Mouse (Mus musculus): ENCODE measurements at regions not wholly inside any gene's neighbourhood (a gene's known extent, or its start where the extent isn't known, plus 50 kb on each side); places are given as distances from the start of the nearest gene placed in this dataset.

DNA sequence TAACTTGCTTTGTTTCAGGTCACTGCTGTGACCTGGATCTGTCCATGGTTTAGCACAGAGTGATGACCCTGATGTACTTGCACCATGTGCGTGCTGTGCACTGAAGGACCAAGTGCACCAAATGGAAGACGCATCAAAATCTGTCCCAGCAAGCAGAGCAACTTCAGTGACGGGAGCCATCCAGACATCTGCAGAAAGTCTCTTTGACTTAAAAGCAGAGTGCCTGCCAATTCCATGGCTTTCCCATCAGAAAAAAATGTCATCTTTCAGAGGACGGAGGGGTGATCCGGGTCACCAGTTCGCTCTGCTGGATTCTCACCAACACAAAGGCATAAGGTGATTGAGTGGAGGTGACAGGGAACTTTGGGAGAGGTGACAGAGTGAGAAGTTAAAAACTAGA is 351.4 kb downstream of the Dhx35 start:
- DNase-seq (ENCODE audit: low spot score): no peak

DNA sequence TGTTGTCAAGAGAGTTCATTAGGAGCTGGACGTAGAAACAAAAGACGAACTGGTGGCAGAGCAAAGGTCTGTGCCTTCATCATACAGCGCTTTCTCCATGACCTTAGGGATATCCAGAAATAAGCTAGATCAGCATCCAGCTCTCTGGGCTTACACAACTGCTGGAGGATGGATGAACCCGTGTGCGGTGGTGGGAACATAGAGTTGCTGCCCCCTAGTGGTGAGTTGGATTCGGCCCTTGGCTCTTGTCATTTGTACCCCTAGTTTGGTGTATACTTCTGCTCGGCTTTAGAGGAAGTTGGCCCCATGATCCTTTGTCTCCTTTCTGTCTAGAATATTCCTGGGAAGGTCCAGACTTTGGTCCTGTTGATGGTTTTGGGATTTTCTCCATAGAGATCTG is 369.4 kb downstream of the Dhx35 start:
- DNase-seq (ENCODE audit: low spot score): peak; percentile 59

DNA sequence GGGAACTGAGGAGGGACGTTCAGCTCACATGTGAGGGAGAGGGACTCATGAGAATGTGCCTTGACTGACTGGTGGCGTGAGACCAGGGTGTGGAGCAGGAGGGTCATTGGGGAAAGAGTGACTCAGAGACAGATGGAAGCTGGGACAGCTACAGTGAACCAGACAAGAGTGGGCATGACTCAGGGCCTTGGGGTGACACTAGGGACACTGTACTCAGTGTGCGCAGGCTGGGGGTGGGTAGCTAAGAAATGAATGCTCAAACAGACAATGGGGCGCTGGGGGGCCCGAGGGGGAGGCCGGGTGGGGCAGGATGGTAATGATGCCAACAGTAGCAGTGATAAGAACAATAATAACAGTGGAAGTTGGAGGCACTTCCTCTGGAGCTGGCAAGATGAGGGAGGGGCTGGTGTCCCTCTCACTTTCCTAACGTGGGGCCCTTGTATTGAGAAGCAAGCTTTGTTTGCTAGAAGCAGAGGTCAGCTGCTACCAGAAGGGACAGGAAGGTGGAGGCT is 374.0 kb downstream of the Dhx35 start:
- DNase-seq (ENCODE audit: low spot score): peak; percentile 31

DNA sequence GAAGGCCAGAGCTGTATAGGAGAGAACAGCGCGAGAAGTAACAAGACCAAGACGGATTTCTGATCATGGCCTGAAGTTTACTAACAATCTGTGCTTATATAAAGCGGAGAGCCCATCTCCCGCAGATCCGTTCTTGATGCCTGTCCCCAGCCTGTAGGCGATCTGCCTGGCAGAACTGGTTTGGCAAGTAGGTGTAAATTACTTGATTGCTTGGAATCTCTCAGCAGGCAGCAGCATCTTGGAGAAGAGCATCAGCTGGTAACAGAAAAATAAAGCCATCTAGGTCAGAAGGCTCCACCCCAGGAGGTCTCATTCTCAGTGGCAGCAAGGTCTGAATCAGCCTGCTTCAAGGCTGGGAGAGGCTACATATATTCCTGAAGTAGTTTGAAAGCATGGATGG is 401.5 kb downstream of the Dhx35 start:
- no peak for DNase-seq (ENCODE audit: low spot score)

DNA sequence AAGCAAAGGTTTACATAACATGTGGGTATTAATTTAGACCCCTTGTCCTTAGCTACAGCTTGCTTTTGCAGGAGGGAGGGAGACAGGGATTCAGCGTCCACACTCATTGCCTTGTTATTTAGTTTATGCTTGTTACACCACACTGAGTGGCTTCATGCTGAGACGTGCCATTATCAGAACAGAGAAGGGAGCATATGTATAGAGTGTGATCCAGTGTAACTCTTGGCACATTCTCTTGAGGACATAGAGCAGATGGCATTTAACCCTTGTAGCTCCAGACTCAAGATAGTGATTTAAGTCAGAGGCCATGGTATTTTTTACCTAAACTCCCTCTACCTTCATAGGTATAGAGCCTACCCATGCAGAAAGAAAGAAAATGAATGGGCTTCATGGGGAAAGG is 437.7 kb downstream of the Dhx35 start:
- no peak for DNase-seq (ENCODE audit: low spot score)

DNA sequence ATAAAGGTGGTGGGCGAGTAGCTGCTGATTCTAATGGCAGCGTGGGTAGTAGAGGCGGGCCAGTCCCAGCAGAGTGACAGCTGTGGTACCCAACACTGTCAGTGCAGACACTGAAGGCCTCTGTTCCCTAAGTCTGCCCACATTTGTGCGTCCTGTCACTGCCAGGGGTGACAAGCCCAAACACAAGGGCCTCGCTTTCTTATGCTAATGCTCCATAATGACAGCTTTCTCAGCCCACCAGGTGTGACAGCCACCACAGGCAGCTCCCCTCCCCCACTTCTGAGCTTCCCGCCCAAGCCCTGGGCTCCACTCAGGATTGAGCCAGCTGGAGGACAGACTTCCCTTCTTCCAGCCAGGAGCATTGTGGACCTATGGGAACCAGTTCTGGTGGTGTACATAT is 440.4 kb downstream of the Dhx35 start:
- no peak for DNase-seq (ENCODE audit: low spot score)

DNA sequence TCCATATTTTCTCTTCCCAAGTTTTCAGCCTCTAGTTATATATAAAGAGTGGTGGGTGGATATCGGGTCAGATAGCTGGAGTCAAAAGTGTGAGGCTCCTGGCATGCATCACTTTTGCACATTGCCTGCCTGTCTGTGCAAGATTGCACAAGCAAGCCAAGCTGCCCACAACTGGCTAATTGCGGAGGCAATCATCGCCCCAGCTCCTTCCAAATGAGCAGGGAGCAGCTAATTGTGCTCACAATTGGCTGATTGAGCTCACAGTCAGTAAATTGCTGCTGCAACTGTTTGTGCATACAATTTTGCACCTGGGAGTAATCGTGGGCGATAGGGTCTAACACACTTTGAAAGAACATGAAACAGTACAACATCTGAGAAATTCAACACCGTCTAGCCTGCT is 455.5 kb downstream of the Dhx35 start:
- DNase-seq (ENCODE audit: low spot score): no peak

DNA sequence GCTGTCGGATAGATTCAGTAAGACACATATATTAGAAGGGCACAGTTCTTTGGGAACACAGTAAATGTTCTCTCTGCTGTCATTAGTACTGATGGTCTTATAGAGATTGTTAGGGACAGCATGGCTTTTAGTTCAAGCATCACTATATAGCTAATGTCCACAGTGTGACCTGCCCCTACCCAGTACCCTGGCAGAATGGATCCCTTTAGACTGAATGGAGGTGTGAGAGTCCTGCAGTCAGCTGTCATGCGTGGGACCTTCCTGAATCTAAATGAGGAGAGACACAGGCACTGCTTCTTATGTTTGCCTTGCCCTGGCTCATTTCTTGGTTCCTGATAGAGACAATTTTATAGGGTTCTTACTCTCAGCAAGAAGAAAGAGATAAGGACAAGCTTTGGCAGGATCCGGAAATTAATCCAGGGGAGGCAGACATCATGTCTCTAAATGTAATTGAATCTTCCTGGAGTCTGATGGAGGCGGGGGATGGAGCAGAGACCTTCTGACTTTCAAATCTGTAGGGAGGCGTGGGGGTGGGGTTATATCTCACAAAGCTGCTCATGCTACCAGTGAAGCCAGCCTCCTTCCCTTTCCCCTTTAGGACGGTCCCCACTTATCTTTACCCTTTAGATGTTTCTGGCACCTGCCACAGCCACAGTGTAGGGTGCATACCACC is 456.5 kb downstream of the Dhx35 start:
- DNase-seq (ENCODE audit: low spot score): no peak

DNA sequence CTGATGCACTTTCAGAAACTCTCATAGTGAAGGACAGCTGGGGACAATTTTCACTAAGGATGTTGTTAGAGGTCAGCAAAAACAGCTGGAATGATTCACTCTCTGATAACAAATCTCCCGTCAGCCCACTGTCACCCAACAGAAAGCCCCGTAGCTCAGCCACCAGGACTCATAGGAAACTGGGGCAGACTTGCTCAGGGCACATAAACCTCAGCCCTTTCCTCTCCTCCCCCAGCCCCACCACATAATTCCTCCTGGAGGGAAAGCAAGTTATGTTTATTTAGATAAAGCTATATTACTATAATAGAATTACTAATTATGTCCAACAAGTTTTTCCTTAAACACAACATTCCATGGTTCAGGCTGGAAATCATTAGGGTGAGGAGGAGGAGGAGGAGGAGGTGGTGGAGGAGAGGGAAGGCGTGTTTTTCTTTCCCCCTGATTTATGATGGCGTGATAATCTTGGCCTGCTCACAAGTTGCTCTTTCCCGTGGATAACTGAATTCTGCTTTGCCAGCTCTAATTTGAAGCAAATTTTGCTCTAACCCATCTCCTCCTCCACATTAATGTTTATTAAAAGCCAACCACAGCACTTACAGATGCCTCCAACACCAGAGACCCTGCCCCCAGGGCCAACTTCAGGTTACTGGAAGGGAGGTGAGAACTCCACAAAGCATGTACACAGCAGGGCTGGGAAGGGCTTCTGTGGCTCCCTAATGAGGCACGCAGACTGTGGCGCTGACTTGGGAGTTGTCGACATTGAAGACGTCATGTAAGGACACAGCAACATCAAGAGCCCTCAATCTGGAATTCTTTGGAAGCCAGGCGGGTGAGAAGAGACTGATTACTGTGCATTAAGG is 475.8 kb downstream of the Dhx35 start:
- no peak for DNase-seq (ENCODE audit: low spot score)

DNA sequence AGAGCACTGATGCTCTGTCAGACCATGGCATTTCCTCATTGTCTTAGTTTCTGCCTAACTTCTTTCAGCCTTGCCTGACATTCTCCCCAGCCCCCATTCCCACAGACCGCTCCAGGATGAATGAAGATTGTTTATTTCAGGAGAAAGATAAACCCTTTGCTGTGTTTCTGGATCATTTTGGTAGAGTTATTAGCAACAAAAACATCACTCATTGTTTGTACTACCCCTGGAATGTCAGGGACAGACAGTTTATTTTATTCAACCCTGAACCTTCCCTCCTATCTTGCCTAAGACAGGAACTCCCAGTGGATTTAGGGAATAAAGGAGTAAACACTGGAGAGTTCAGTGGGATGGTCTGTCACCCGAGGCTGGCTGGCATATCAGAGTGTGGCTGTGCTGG is 484.3 kb downstream of the Dhx35 start:
- no peak for DNase-seq (ENCODE audit: low spot score)

DNA sequence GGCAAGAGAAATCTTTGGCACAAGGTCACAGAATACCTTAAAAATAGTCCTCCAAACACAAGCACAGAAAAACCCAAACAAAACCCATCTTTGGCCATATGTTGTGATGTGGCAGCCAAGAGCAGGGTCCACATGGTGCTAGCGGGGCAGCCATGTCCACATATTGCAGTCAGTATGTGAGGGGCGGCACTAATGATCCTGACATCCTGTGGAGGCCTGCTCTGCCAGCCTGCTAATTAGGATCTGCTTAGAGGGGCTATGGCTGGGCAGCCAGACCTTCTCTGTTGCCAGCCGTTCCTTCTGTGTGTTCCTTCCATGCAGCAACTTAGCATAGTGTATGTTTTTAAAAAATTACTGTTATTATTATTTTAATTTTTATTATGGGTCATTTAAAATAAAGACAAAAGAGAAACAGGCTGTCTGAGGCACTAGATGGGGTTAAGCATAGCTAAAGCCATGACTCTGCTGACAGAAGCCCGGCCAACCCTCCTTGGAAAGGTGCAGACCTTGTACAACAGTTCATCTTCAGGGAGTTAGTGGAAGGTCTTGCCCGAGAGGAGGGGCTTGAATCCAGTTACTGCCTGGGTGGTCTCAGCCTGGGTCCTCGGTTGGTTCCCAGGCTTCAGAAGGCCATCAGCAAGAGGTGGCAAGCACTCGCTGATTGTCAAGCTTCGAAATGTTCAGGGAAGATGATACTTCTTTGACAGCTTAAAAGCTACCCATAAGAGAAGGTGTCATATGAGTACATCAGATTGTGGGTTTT is 487.1 kb downstream of the Dhx35 start:
- no peak for DNase-seq (ENCODE audit: low spot score)

DNA sequence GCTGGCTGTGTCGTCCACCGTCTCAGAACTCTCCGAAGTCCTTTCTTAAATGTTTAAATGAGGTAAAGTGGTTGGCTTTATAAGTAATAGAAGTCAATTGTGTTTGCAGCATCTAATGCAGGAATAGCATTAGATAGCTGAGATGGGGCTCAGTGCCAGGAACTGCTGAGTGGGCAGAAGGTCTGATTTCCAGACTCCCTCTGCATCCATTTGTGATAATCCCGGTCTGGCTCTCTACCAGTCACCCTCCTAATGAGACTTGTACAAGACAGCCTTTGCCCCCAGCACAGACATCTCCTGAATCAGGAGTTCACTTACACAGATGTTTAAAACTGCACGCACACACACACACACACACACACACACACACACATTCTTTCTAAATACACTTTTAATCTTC is 489.5 kb downstream of the Dhx35 start:
- DNase-seq (ENCODE audit: low spot score): no peak

DNA sequence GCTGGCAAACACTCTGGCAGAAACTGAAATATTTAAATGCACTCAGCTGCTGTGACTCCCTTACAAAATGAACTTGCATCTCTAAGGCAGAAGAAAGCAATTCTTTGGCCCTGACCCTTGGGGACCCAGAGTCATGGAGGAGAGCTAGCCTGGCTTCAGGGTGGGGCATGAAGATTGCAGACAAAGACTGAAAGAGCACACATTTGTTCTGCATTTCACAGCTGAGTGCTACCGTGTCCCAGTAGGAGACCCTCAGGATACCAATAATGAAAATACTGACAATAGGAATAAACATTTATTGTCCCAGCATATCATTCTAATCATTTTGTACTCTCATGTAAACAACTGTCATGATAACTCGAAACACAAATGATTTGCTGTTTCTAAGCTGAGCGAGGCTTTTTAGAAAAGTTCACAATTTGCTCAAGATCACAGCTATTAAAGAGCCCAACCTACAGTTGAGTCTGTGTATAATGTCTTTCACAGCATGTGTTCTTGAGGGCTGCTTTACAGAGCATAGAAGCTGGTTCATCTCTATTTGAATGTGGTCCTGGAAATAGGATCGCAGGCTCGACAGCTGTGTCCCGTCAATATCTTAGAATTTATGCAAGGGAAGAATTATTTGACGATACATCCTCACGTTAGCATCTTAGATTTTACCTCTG is 490.1 kb downstream of the Dhx35 start:
- DNase-seq (ENCODE audit: low spot score): no peak

DNA sequence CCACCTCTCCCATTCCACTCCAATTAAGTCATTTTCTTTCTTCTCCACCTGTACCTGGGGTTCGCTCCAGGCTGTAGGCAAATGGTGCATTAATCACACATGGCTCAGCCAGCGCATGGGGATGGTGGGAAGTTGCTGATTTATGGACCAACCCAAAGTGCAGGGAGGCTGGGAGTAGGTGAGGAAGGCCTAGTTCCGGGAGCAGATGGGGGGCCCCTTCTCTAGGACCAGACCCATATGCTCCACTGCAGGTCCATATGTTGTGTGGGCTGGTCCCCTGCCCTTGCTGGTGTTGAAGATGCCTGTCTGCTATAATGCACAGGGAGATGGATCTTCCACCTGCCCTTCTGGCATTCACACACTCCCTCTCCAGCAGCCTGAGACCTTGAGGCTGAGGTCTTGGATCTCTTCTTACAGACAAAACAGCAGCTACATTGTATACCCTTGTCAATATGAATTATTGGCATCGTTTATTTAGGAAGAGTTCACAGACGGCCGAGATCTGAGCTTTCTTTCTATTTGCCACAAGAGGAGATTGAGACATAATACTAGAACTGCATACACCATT is 493.5 kb downstream of the Dhx35 start:
- DNase-seq (ENCODE audit: low spot score): no peak

DNA sequence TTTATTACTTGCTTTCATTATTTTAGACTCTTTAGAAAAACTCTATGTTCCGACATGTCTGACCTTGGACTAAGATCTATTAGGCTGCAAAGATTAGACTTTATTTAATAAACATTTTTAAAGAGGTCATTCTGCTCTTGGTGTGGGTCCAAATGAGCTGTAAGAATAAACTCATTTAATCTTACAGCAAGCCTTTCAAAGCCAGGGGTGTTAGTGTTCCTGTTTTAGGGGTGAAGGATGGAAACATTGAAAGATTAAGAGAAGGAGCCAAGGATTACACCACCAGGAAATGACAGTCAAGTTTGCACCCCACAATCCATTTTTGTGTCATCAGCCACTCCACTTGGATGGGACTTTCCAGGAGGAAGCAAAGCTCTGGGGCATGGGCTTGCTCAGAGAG is 495.5 kb downstream of the Dhx35 start:
- DNase-seq (ENCODE audit: low spot score): no peak

DNA sequence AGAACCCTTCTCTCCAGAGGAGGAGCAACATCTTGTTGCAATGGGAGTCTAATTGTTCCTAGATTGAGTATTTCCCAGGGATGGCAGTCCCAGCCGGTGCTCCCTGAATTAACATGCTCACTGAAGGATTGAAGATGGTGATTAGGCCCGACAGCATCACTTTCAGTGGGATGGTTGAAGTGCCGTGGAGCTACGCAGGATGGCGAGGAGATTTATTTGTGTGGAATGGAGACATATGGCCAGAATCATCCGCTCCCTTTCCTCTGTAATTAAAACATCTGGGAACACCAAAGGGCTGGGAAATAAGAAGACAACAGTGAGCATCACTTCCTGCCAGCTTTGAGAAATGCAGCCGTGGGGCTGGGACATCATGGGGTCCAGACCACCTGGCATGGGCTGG is 512.4 kb downstream of the Dhx35 start:
- no peak for DNase-seq (ENCODE audit: low spot score)

DNA sequence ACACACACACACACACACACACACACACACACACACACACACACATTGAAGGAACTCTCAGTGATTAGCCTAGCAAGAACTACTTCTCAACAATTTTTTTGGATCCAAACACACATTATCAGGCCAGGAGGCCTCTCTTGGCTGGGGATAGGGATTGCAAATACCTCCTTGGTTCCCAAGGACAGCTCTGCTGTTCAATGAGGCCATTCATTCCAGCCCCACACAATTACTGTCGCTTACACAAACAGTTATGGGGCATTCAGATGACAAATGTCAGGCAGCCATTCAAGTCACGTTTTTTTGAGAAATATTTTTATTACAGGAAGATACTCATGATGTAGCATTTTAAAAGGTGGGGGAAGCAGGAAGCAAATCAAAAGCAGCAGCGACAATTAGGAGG is 540.1 kb downstream of the Dhx35 start:
- no peak for DNase-seq (ENCODE audit: low spot score)

DNA sequence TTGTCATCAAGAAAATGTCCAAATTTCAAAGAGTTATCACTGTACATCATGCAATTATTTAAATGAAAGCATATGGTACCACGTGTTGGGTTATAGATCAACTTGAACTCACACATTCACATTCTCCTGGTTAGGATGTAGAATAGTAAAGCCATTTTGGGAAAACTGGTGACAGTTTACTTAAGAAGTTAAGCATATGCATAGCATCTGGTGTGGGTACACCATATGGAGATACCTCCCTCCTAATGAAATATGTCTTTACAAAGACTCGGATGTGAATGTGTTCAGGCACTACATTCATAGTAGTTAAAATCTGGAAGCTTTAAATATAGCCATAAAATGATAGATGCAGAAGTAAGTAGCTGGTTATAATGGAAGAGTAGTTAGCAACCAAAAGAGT is 542.0 kb downstream of the Dhx35 start:
- DNase-seq (ENCODE audit: low spot score): no peak

DNA sequence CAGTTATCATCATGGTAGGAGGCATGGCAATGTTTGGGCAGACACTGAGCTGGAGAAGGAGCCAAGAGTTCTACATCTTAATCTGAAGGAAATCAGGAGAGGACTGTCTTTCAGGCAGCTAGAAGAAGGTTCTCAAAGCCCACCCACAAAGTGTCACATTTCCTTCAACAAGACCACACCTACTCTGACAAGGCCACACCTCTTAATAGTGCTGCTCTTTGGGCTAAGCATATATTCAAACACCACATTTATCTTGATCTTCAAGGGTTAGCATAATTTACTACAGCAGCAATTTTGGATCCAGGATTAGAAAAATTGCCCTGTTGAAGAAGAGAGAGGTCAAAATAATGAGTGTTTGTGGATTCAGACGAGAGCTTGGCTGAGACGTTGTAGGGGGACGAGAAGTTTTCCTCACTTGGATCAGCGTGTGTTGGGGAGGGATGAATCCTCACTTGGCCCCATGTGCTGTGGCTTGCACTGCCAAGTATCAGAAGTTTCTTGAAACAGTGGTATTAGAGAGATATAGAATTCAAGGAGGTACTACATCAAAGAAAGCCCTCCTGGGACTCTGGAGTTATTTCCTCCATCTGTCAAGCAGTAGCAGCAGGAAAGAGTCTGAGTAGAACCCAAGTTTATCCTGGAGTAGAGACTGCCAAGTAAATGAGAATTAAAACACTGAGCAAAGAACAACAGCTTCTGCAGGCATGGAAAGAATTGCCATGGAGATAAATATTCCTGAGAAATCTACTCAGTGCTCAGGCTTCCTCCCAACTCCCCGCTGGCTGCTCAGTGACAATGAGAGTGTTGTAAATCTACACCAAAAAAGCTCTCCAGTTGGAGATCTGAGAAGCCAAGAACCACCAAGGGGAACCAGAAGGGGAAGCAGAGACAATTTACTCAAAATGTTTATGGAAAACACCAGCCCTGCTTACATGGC is 549.3 kb downstream of the Dhx35 start:
- no peak for DNase-seq (ENCODE audit: low spot score)

DNA sequence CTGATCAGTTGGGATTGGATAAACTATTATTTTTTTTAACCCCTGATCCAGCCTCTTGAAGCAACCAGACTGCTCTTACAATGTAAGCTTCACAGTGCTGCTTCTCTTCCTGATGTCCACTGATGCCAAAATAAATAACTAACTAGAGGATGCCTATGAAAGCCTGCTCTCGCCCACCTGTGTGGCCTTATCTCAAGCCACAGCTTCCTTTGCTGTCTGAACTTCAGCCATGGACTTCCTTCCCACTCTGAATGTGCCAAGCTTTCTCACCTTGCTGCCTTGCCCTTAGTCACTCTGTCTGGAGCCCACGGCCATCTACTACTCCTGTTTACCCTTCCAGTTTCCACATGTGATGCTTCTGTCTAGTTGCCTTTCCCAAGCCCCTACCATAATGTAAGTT is 559.6 kb downstream of the Dhx35 start:
- DNase-seq (ENCODE audit: low spot score): no peak

DNA sequence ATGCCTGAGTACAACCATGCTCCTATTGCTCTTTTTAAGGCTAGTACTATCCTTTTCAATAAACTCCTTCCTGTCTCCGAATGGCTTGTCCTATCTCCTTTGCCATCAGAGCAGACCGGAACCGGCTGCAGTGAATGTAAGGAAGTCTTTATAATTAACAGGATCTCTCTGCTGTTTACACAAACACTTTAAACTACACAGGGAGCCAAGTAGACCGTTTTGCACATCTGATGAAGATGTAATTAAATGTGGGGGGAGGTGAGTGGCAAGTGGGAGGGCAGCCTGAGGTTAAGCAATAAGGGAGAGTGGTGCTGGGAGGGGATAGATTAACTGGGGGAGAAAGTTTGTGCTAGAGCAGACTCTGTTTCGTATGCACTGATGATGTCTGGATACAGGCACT is 561.9 kb downstream of the Dhx35 start:
- DNase-seq (ENCODE audit: low spot score): no peak

All from urinary bladder, postnatal 14 days (tissue).